Mouse (Mus musculus): ENCODE measurements around the gene Glod5. TPM values are rescaled to one million over a fixed set of nuclear protein-coding genes. Genes with fewer than 3 reads are reported as not detected.
"Not testable (repeated sequence)": the region's sequence is repeated elsewhere in the genome, so short reads cannot be mapped to it uniquely, and the experiment has no call there.

The Glod5 gene
- polyA plus RNA-seq, 1 experiment from 2014 or later = 0.34 TPM

- H3K4me3 ChIP-seq (ENCODE audit: low read length); ATAC-seq (ENCODE audit: low FRiP score, low TSS enrichment); H3K9ac ChIP-seq (replicated peaks; ENCODE audit: low read length): not testable (repeated sequence)
These were observed 8.9 kb downstream of the Glod5 start for GRCm38 (mm10) chrX:8009356-8009755.

GRCm38 (mm10) chrX:8008543-8008942 is 9.7 kb downstream of the Glod5 start:
- no peaks in the 10 kb centered on the region for H3K9me3 ChIP-seq (ENCODE audit: low read length)
- H3K4me1 ChIP-seq (ENCODE audit: insufficient read depth, low read length) = no peaks in the 10 kb centered on the region
- H3K27ac ChIP-seq (ENCODE audit: low read length) = no peak overlapping the region

More at GRCm38 (mm10) chrX:8009356-8009755, 8.9 kb downstream of the Glod5 start:
- WGBS = 89% methylated on average over 4 of the region's 4 CpGs
- not testable (repeated sequence) for H3K27me3 ChIP-seq (ENCODE audit: insufficient read depth, low read length); H3K27ac ChIP-seq (ENCODE audit: low read length); H3K36me3 ChIP-seq (ENCODE audit: insufficient read depth, low read length); H3K4me2 ChIP-seq (replicated peaks; ENCODE audit: low read depth, low read length); H3K4me1 ChIP-seq (ENCODE audit: insufficient read depth, low read length); H3K9me3 ChIP-seq (ENCODE audit: low read length)

GRCm38 (mm10) chrX:8002971-8003370 is 15.3 kb downstream of the Glod5 start:
- 60% methylated on average over 4 of the region's 4 CpGs for WGBS
- Histone ChIP-seq H3K36me3 (ENCODE audit: insufficient read depth, low read length) (no peaks in the 10 kb centered on the region), H3K4me3 (ENCODE audit: low read length) (no peak overlapping the region), H3K4me1 (ENCODE audit: insufficient read depth, low read length) (no peaks in the 10 kb centered on the region), H3K9me3 (ENCODE audit: low read length) (no peaks in the 10 kb centered on the region), H3K27me3 (ENCODE audit: insufficient read depth, low read length) (no peaks in the 10 kb centered on the region), H3K9ac (replicated peaks; ENCODE audit: low read length) (no peak overlapping the region), H3K27ac (ENCODE audit: low read length) (no peak overlapping the region), H3K4me2 (replicated peaks; ENCODE audit: low read depth, low read length) (no peak overlapping the region)
- no peak for ATAC-seq (ENCODE audit: low FRiP score, low TSS enrichment)

More at GRCm38 (mm10) chrX:8008543-8008942, 9.7 kb downstream of the Glod5 start:
- H3K27me3 ChIP-seq (ENCODE audit: insufficient read depth, low read length) = no peaks in the 10 kb centered on the region
- WGBS = 39% methylated on average over 5 of the region's 5 CpGs
- H3K9ac ChIP-seq (replicated peaks; ENCODE audit: low read length) = no peak overlapping the region
- no peak for ATAC-seq (ENCODE audit: low FRiP score, low TSS enrichment)
- H3K4me3 ChIP-seq (ENCODE audit: low read length) = no peak overlapping the region
- H3K36me3 ChIP-seq (ENCODE audit: insufficient read depth, low read length) = no peaks in the 10 kb centered on the region
- no peak overlapping the region for H3K4me2 ChIP-seq (replicated peaks; ENCODE audit: low read depth, low read length)

GRCm38 (mm10) chrX:8002001-8002400 is 16.3 kb downstream of the Glod5 start:
- H3K9ac ChIP-seq (replicated peaks; ENCODE audit: low read length) = no peak overlapping the region
- ATAC-seq (ENCODE audit: low FRiP score, low TSS enrichment) = no peak
- 37% methylated on average over 5 of the region's 5 CpGs for WGBS

GRCm38 (mm10) chrX:8000546-8001192 is 17.6 kb downstream of the Glod5 start:
- no peaks in the 10 kb centered on the region for H3K27me3 ChIP-seq (ENCODE audit: insufficient read depth, low read length)
- ATAC-seq (ENCODE audit: low FRiP score, low TSS enrichment) = no peak
- 83% methylated on average over 3 of the region's 3 CpGs for WGBS
- H3K27ac ChIP-seq (ENCODE audit: low read length) = no peak overlapping the region
- no peaks in the 10 kb centered on the region for H3K4me1 ChIP-seq (ENCODE audit: insufficient read depth, low read length)
- no peaks in the 10 kb centered on the region for H3K36me3 ChIP-seq (ENCODE audit: insufficient read depth, low read length)
- H3K4me2 ChIP-seq (replicated peaks; ENCODE audit: low read depth, low read length) = no peak overlapping the region
- H3K9ac ChIP-seq (replicated peaks; ENCODE audit: low read length) = no peak overlapping the region
- H3K9me3 ChIP-seq (ENCODE audit: low read length) = no peaks in the 10 kb centered on the region
- H3K4me3 ChIP-seq (ENCODE audit: low read length) = no peak overlapping the region

More at GRCm38 (mm10) chrX:8002001-8002400, 16.3 kb downstream of the Glod5 start:
- no peaks in the 10 kb centered on the region for H3K9me3 ChIP-seq (ENCODE audit: low read length)
- no peaks in the 10 kb centered on the region for H3K36me3 ChIP-seq (ENCODE audit: insufficient read depth, low read length)
- no peaks in the 10 kb centered on the region for H3K4me1 ChIP-seq (ENCODE audit: insufficient read depth, low read length)
- H3K4me2 ChIP-seq (replicated peaks; ENCODE audit: low read depth, low read length) = no peak overlapping the region
- no peaks in the 10 kb centered on the region for H3K27me3 ChIP-seq (ENCODE audit: insufficient read depth, low read length)
- H3K27ac ChIP-seq (ENCODE audit: low read length) = no peak overlapping the region
- no peak overlapping the region for H3K4me3 ChIP-seq (ENCODE audit: low read length)

GRCm38 (mm10) chrX:7993068-7993735 is 25.1 kb downstream of the Glod5 start:
- H3K4me2 ChIP-seq (replicated peaks; ENCODE audit: low read depth, low read length) = no peak overlapping the region
- no peaks in the 10 kb centered on the region for H3K27me3 ChIP-seq (ENCODE audit: insufficient read depth, low read length)
- H3K4me3 ChIP-seq (ENCODE audit: low read length) = no peak overlapping the region
- no peaks in the 10 kb centered on the region for H3K4me1 ChIP-seq (ENCODE audit: insufficient read depth, low read length)
- H3K36me3 ChIP-seq (ENCODE audit: insufficient read depth, low read length) = no peaks in the 10 kb centered on the region
- ATAC-seq (ENCODE audit: low FRiP score, low TSS enrichment) = peak; percentile 23; the same call in 1 of the 2 replicates
- no peak overlapping the region for H3K9ac ChIP-seq (replicated peaks; ENCODE audit: low read length)
- H3K9me3 ChIP-seq (ENCODE audit: low read length) = no peaks in the 10 kb centered on the region
- WGBS = 61% methylated on average over 10 of the region's 10 CpGs
- H3K27ac ChIP-seq (ENCODE audit: low read length) = no peak overlapping the region

- H3K9ac ChIP-seq (replicated peaks; ENCODE audit: low read length) = no peak overlapping the region
- H3K4me1 ChIP-seq (ENCODE audit: insufficient read depth, low read length) = no peaks in the 10 kb centered on the region
- H3K36me3 ChIP-seq (ENCODE audit: insufficient read depth, low read length) = no peaks in the 10 kb centered on the region
- H3K27ac ChIP-seq (ENCODE audit: low read length) = peak overlapping the region; percentile 34; the same call in 1 of the 2 replicates
- ATAC-seq (ENCODE audit: low FRiP score, low TSS enrichment) = peak; percentile 74
- no peaks in the 10 kb centered on the region for H3K9me3 ChIP-seq (ENCODE audit: low read length)
- no peak overlapping the region for H3K4me3 ChIP-seq (ENCODE audit: low read length)
- no peaks in the 10 kb centered on the region for H3K27me3 ChIP-seq (ENCODE audit: insufficient read depth, low read length)
- 54% methylated on average over 8 of the region's 8 CpGs for WGBS
- H3K4me2 ChIP-seq (replicated peaks; ENCODE audit: low read depth, low read length) = 0 out of 2 replicates have a peak overlapping the region, but pooled peaks have one; percentile 2
These were observed 25.8 kb downstream of the Glod5 start for GRCm38 (mm10) chrX:7992379-7993067.

- no peaks in the 10 kb centered on the region for H3K27me3 ChIP-seq (ENCODE audit: insufficient read depth, low read length)
- WGBS = 78% methylated on average over 7 of the region's 7 CpGs
- H3K36me3 ChIP-seq (ENCODE audit: insufficient read depth, low read length) = no peaks in the 10 kb centered on the region
- ATAC-seq (ENCODE audit: low FRiP score, low TSS enrichment) = no peak
- H3K4me1 ChIP-seq (ENCODE audit: insufficient read depth, low read length) = no peaks in the 10 kb centered on the region
- no peak overlapping the region for H3K9ac ChIP-seq (replicated peaks; ENCODE audit: low read length)
- no peak overlapping the region for H3K27ac ChIP-seq (ENCODE audit: low read length)
- no peak overlapping the region for H3K4me2 ChIP-seq (replicated peaks; ENCODE audit: low read depth, low read length)
- no peak overlapping the region for H3K4me3 ChIP-seq (ENCODE audit: low read length)
- no peaks in the 10 kb centered on the region for H3K9me3 ChIP-seq (ENCODE audit: low read length)
These were observed 36.9 kb downstream of the Glod5 start for GRCm38 (mm10) chrX:7981368-7981767.

GRCm38 (mm10) chrX:7977892-7978291 is 40.4 kb downstream of the Glod5 start, which contains the start of gene Gata1:
Gene Gata1, minus strand, starts transcription at chrX:7978071.
- 90% methylated on average over 11 of the region's 11 CpGs for WGBS
- Histone ChIP-seq H3K9ac (replicated peaks; ENCODE audit: low read length) (no peak within 1 kb of the TSS), H3K4me2 (replicated peaks; ENCODE audit: low read depth, low read length) (no peak within 1 kb of the TSS), H3K4me1 (ENCODE audit: insufficient read depth, low read length) (no peaks in the 10 kb centered on the region), H3K27ac (ENCODE audit: low read length) (no peak within 1 kb of the TSS), H3K36me3 (ENCODE audit: insufficient read depth, low read length) (no peaks in the 10 kb centered on the region), H3K4me3 (ENCODE audit: low read length) (no peak within 1 kb of the TSS), H3K27me3 (ENCODE audit: insufficient read depth, low read length) (no peaks in the 10 kb centered on the region), H3K9me3 (ENCODE audit: low read length) (no peaks in the 10 kb centered on the region)
- ATAC-seq (ENCODE audit: low FRiP score, low TSS enrichment) = no peak

Measured in kidney, embryonic 16.5 days (tissue).